In the genomic region with DNA sequence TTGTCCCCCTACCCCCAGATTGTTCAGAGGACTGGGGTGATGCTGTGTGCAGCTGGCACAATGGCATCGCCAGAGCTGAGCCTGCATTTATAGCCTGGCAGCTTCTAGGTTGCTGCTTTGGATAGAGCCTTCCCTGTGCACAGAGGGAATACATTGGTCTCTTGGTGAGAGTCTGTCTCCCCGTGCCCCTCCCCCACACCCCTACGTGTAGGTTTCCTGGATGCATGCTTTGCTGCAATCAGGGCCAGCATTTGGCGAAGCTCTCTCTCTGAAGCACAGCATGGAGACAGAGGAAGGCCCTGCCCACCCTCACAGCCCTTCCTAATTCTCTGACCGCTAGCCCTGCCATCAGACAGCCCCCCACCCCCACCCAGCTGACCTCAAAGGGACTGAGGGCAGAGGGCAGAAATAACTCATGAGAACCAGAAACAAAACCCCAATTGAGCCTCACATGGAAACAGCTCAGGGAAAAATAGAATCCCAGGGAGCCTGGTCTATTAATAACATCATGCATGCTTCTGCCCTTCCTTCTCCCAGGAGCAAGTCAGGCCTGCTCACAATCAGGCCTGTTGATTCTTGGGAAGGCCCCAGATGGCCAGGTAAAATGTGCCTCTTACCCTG, we compare ENCODE assay signal across 8 mouse cellular contexts.
A peak's percentile ranks its signal among the peaks of the same experiment; 100 is the strongest.
DNase-seq lines count a peak whose midpoint lies in the region; ATAC-seq and TF ChIP-seq lines count a peak whose summit lies in the region.

No protein-coding gene starts in this region.

- H3K4me3 ChIP-seq in heart, adult 2 months: no peak overlapping the region
- no peak overlapping the region for H3K4me3 ChIP-seq in heart, embryonic 16.5 days (ENCODE audit: low read length)
- H3K4me3 ChIP-seq in midbrain, embryonic 14.5 days (replicated peaks; ENCODE audit: low read depth, low read length): no peak overlapping the region

- H3K27me3 ChIP-seq in heart, adult 2 months (ENCODE audit: control insufficient read depth, insufficient read depth, low read length): no peaks in the 10 kb centered on the region
- H3K27me3 ChIP-seq in heart, embryonic 16.5 days (ENCODE audit: control insufficient read depth, insufficient read depth, low read length): no peaks in the 10 kb centered on the region
- H3K27me3 ChIP-seq in midbrain, embryonic 14.5 days (ENCODE audit: control insufficient read depth, insufficient read depth, low read length): no peaks in the 10 kb centered on the region

- peak overlapping the region; percentile 9; the same call in 1 of the 2 replicates for H3K4me2 ChIP-seq in heart, embryonic 16.5 days (ENCODE audit: low read depth, low read length)
- no peak overlapping the region for H3K4me2 ChIP-seq in midbrain, embryonic 14.5 days (ENCODE audit: low read length)

- TF ChIP-seq POLR2A in heart, adult 2 months (IDR thresholded peaks at IDR 0.05; ENCODE audit: insufficient read depth, low read depth, low read length): no peak

- DNase-seq in heart, adult 2 months: no peak
- DNase-seq in heart, postnatal 4 days: no peak
- DNase-seq in embryo, embryonic 10.5 days (ENCODE audit: low spot score): peak; percentile 77
- peak; percentile 25 for DNase-seq in midbrain, embryonic 14.5 days
- no peak for DNase-seq in urinary bladder, postnatal 10 days (ENCODE audit: low spot score)
- DNase-seq in gastrocnemius, postnatal 25 days: no peak
- DNase-seq in adrenal gland, postnatal 4 days (ENCODE audit: low spot score in 2 of 2): no peak

- no peaks in the 10 kb centered on the region; the same call in 1 of the 2 replicates for H3K9me3 ChIP-seq in heart, embryonic 16.5 days (replicated peaks; ENCODE audit: control insufficient read depth, low read length)
- no peaks in the 10 kb centered on the region for H3K9me3 ChIP-seq in midbrain, embryonic 14.5 days (ENCODE audit: control insufficient read depth, low read length)

- ATAC-seq in heart, embryonic 16.5 days (replicated peaks; ENCODE audit: extremely low read depth, insufficient read depth, low FRiP score): peak; percentile 74
- ATAC-seq in midbrain, embryonic 14.5 days (ENCODE audit: low FRiP score, low TSS enrichment): no peak

- peak overlapping the region; percentile 64 for H3K27ac ChIP-seq in heart, adult 2 months
- peak overlapping the region; percentile 92 for H3K27ac ChIP-seq in heart, embryonic 16.5 days (ENCODE audit: low read length)
- H3K27ac ChIP-seq in midbrain, embryonic 14.5 days (replicated peaks; ENCODE audit: low read depth, low read length): no peak overlapping the region

- intact Hi-C loops in heart, adult 2 months (cut with DNase I): no loop called here

- no peak for TF ChIP-seq EP300 in heart, adult 2 months (IDR thresholded peaks at IDR 0.05; ENCODE audit: insufficient read depth, low read depth, low read length)

- TF ChIP-seq CTCF in heart, adult 2 months (IDR thresholded peaks at IDR 0.05): no peak

- H3K4me1 ChIP-seq in heart, adult 2 months (ENCODE audit: control insufficient read depth, insufficient read depth, low read length): peaks cover 11% of the 10 kb centered on the region
- H3K4me1 ChIP-seq in heart, embryonic 16.5 days (ENCODE audit: control insufficient read depth, insufficient read depth, low read length): peaks cover 36% of the 10 kb centered on the region
- no peaks in the 10 kb centered on the region; the same call in 1 of the 2 replicates for H3K4me1 ChIP-seq in midbrain, embryonic 14.5 days (ENCODE audit: control insufficient read depth, insufficient read depth, low read length)

- peaks cover 2% of the 10 kb centered on the region; the same call in 1 of the 2 replicates for H3K36me3 ChIP-seq in heart, adult 2 months (ENCODE audit: control insufficient read depth, insufficient read depth, low read length)
- no peaks in the 10 kb centered on the region for H3K36me3 ChIP-seq in heart, embryonic 16.5 days (ENCODE audit: control insufficient read depth, insufficient read depth)
- no peaks in the 10 kb centered on the region for H3K36me3 ChIP-seq in midbrain, embryonic 14.5 days (ENCODE audit: control insufficient read depth, insufficient read depth, low read length)

- WGBS in heart, adult 2 months: 20% methylated on average over 5 of the region's 5 CpGs
- 12% methylated on average over 5 of the region's 5 CpGs for WGBS in heart, embryonic 16.5 days
- 19% methylated on average over 5 of the region's 5 CpGs for WGBS in midbrain, embryonic 14.5 days

- no peaks in the 10 kb centered on the region for H3K79me2 ChIP-seq in heart, adult 2 months (replicated peaks; ENCODE audit: control insufficient read depth, insufficient read depth, low read length)

- H3K9ac ChIP-seq in heart, adult 2 months (ENCODE audit: low read depth, low read length): 0 out of 2 replicates have a peak overlapping the region, but pooled peaks have one; percentile 41
- H3K9ac ChIP-seq in heart, embryonic 16.5 days (ENCODE audit: low read length): peak overlapping the region; percentile 18; the same call in 1 of the 2 replicates
- no peak overlapping the region for H3K9ac ChIP-seq in midbrain, embryonic 14.5 days (replicated peaks; ENCODE audit: low read length)

Comparison
In these comparisons a context has a peak if more than half of its experiments do, and no peak if none do; other contexts are left out.
1. DNase-seq: peak in embryo, embryonic 10.5 days (single experiment) and midbrain, embryonic 14.5 days (single experiment); none in heart, adult 2 months (0 of 2), heart, postnatal 4 days (single experiment), urinary bladder, postnatal 10 days (single experiment), gastrocnemius, postnatal 25 days (single experiment) and adrenal gland, postnatal 4 days (0 of 2).